24 mouse cellular contexts compared by ENCODE assay signal in genomic region chr12:69456116-69456515, GRCm38 (mm10).
DNase-seq lines count a peak whose midpoint lies in the region; ATAC-seq and TF ChIP-seq lines count a peak whose summit lies in the region.
"Had no signal": no experiment of that assay in that cellular context is flagged by ENCODE, and none has a peak within 500 bp of the region (broad histone marks: within the 10 kb centered on the region; RNA-seq: fewer than 3 reads in every experiment).

No protein-coding gene starts in this region.

- no peaks in the 10 kb centered on the region for H3K36me3 ChIP-seq in forebrain, postnatal 0 days (ENCODE audit: insufficient read depth)
- H3K36me3 ChIP-seq: embryonic facial prominence, embryonic 13.5 days; limb, embryonic 12.5 days; lung, embryonic 15.5 days; midbrain, embryonic 13.5 days had no signal

- ATAC-seq in forebrain, postnatal 0 days = no peak
- ATAC-seq: inflammation-experienced regulatory T-cells, adult 6 months; midbrain, embryonic 13.5 days had no signal

- H3K27me3 ChIP-seq in forebrain, postnatal 0 days (ENCODE audit: insufficient read depth, low read length) = no peaks in the 10 kb centered on the region
- H3K27me3 ChIP-seq: embryonic facial prominence, embryonic 13.5 days; limb, embryonic 12.5 days; lung, embryonic 15.5 days; midbrain, embryonic 13.5 days had no signal

- no peak for TF ChIP-seq CTCF in embryonic fibroblast, embryonic 13.5 days (IDR thresholded peaks at IDR 0.05; ENCODE audit: borderline replicate concordance, insufficient read depth, low read length)
- no peak for TF ChIP-seq CTCF in forebrain, postnatal 0 days (IDR thresholded peaks at IDR 0.05; ENCODE audit: low read depth)

- H3K4me1 ChIP-seq in embryonic fibroblast, embryonic 13.5 days (ENCODE audit: control insufficient read depth, insufficient read depth, low read length) = peaks cover 17% of the 10 kb centered on the region
- 0 out of 2 replicates have a peak, but pooled peaks cover 4% of the 10 kb centered on the region for H3K4me1 ChIP-seq in forebrain, postnatal 0 days (ENCODE audit: insufficient read depth)
- H3K4me1 ChIP-seq: midbrain, embryonic 13.5 days had no signal

- no peak overlapping the region for H3K9ac ChIP-seq in forebrain, postnatal 0 days
- H3K9ac ChIP-seq: embryonic facial prominence, embryonic 13.5 days; hindbrain, embryonic 14.5 days; limb, embryonic 12.5 days; lung, embryonic 15.5 days; midbrain, embryonic 13.5 days had no signal

- H3K4me3 ChIP-seq in embryonic fibroblast, embryonic 13.5 days (ENCODE audit: insufficient read depth, low read length) = no peak overlapping the region
- no peak overlapping the region for H3K4me3 ChIP-seq in forebrain, postnatal 0 days (ENCODE audit: low read depth, low read length)
- H3K4me3 ChIP-seq: embryonic facial prominence, embryonic 13.5 days; erythroblast, embryonic 14.5 days; limb, embryonic 12.5 days; lung, embryonic 15.5 days; megakaryocyte, embryonic 14.5 days; midbrain, embryonic 13.5 days had no signal

- H3K9me3 ChIP-seq in forebrain, postnatal 0 days (ENCODE audit: low read length) = no peaks in the 10 kb centered on the region
- H3K9me3 ChIP-seq: embryonic facial prominence, embryonic 13.5 days; limb, embryonic 12.5 days; lung, embryonic 15.5 days; midbrain, embryonic 13.5 days had no signal

- H3K4me2 ChIP-seq in forebrain, postnatal 0 days (ENCODE audit: low read depth) = no peak overlapping the region
- H3K4me2 ChIP-seq: embryonic facial prominence, embryonic 13.5 days; heart, embryonic 11.5 days; hindbrain, embryonic 14.5 days; limb, embryonic 12.5 days; liver, embryonic 11.5 days; lung, embryonic 15.5 days; midbrain, embryonic 13.5 days had no signal

- H3K27ac ChIP-seq in embryonic fibroblast, embryonic 13.5 days (ENCODE audit: insufficient read depth, low read length) = peak overlapping the region; percentile 85
- peak overlapping the region; percentile 59 for H3K27ac ChIP-seq in forebrain, postnatal 0 days (ENCODE audit: low read depth, low read length)
- H3K27ac ChIP-seq: embryonic facial prominence, embryonic 13.5 days; hindbrain, embryonic 14.5 days; limb, embryonic 12.5 days; lung, embryonic 15.5 days; midbrain, embryonic 13.5 days had no signal

- DNase-seq in cerebellum, adult 9-11 months = peak; percentile 53
- DNase-seq in cerebellum, postnatal 36 days = no peak
- DNase-seq in heart, adult 11 months = peak; percentile 87
- DNase-seq in heart, postnatal 25 days (ENCODE audit: low spot score) = no peak
- DNase-seq in forebrain, postnatal 0 days = no peak
- DNase-seq in right cerebral cortex, postnatal 10 days (ENCODE audit: low spot score in 2 of 2) = no peak
- DNase-seq: adrenal gland, postnatal 25 days; gastrocnemius, postnatal 25 days; heart, postnatal 4 days; kidney, adult 11 months; kidney, postnatal 14 days; right cerebral cortex, postnatal 14 days; thymus, postnatal 4 days had no signal

- WGBS in forebrain, postnatal 0 days = 93% methylated on average over 12 of the region's 12 CpGs

- TF ChIP-seq POLR2A in embryonic fibroblast, embryonic 13.5 days (IDR thresholded peaks at IDR 0.05; ENCODE audit: low read depth, low read length) = no peak

- intact Hi-C loops in heart, postnatal 25 days (cut with DNase I) = no loop called here

Comparison
In these comparisons a context has a peak if more than half of its experiments do, and no peak if none do; other contexts are left out.
1. DNase-seq: peak in cerebellum, adult 9-11 months (single experiment) and heart, adult 11 months (single experiment); none in cerebellum, postnatal 36 days (0 of 2), heart, postnatal 25 days (single experiment), forebrain, postnatal 0 days (single experiment) and right cerebral cortex, postnatal 10 days (0 of 2).